Mouse (Mus musculus) kidney, postnatal 14 days (tissue): ENCODE results near the gene Tppp3.

ENCODE experiments used
- DNase-seq: peaks from one replicate; pipeline ENCODE4 v3.0.0; 2022; ENCODE audit warnings: mixed read lengths

The Tppp3 gene

DNA sequence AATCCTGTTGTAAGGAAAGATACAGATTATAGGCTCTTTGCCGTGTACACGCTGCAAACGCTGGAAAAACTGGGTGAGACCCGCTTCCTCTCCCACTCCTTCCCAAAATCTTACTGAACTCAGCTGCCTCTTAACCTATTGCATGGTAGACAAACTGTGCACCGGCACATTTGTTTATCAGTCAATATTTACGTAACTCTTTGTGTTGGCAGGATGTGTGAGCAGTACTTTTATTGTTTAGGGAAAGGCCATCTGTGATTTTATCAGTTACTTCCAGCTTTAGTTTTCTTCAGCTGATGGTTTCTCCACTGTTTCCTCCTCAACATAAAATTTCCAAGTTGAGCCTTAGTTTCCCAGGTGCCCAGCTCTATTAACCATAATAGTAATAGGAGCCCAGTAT is 44.4 kb downstream of the Tppp3 start:
- DNase-seq: no peak

DNA sequence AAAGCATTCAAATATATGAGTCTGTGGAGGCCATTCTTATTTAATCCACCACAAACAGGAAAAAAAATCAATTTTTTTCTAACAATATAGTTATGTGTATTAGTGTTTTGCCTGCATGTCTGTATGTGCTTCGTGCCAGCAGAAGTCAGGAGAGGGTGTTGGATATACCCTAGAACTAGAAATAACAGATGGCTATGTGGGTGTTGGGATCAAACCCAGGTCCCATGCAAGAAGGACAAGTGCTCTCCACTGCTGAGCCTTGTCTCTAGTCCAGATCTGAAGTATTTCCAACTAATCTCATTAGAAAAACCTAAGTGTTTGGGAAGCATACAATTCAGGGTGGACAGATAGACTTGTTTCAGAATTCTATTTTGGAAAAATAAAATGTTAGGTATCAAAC is 49.3 kb downstream of the Tppp3 start:
- no peak for DNase-seq

DNA sequence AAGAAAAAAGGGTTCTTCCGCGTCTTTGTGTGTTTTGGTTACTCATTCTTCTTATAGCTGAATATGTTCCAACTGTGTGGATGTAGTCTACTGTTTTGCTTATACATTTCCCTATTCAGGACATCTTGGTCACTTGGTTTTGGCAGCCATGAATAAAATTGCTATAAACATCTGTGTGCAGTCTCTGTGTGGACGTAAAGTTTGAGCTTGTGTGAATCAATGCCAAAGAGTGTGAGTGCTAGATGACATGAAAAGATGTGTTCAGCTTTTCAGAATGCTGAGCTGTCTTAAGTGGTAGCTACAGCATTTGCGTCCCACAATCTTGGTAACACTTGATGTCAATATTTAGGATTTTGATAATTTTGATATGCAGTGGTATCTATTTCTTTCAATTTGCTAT is 51.5 kb downstream of the Tppp3 start:
- no peak for DNase-seq

- no peak for DNase-seq
Measured at GRCm38 (mm10) chr8:105418992-105419391, 52.3 kb downstream of the Tppp3 start.
